Comparison of ENCODE assay signal across 14 mouse cellular contexts in genomic region chr4:63052662-63053033, GRCm38 (mm10).
DNase-seq lines count a peak whose midpoint lies in the region; ATAC-seq lines count a peak whose summit lies in the region.
"Had no signal": no experiment of that assay in that cellular context is flagged by ENCODE, and none has a peak within 500 bp of the region (broad histone marks: within the 10 kb centered on the region; RNA-seq: fewer than 3 reads in every experiment).

No protein-coding gene starts in this region.

- H3K4me2 ChIP-seq in heart, embryonic 12.5 days = no peak overlapping the region
- H3K4me2 ChIP-seq in liver, embryonic 12.5 days = no peak overlapping the region
- H3K4me2 ChIP-seq in limb, embryonic 12.5 days = no peak overlapping the region
- H3K4me2 ChIP-seq: hindbrain, embryonic 15.5 days had no signal

- peak; percentile 19; the same call in 1 of the 2 replicates for ATAC-seq in heart, embryonic 12.5 days (ENCODE audit: insufficient number of reproducible peaks, low FRiP score)
- ATAC-seq in liver, embryonic 12.5 days = 0 out of 2 replicates have a peak, but pooled peaks have one; percentile 9
- peak; percentile 20; the same call in 1 of the 2 replicates for ATAC-seq in limb, embryonic 12.5 days (ENCODE audit: insufficient number of reproducible peaks, insufficient read depth, low FRiP score, low TSS enrichment, low read depth)
- no peak for ATAC-seq in megakaryocyte progenitor cell, adult 5-6 weeks (replicated peaks; ENCODE audit: poor library complexity)
- ATAC-seq: forebrain, postnatal 0 days had no signal

- H3K4me3 ChIP-seq in heart, embryonic 12.5 days = no peak overlapping the region
- H3K4me3 ChIP-seq in liver, embryonic 12.5 days = no peak overlapping the region
- no peak overlapping the region for H3K4me3 ChIP-seq in limb, embryonic 12.5 days (replicated peaks)
- H3K4me3 ChIP-seq: hindbrain, embryonic 15.5 days; myocyte had no signal

- intact Hi-C loops in heart, postnatal 10 days (cut with DNase I) = no loop called here

- no peaks in the 10 kb centered on the region; the same call in 1 of the 2 replicates for H3K9me3 ChIP-seq in heart, embryonic 12.5 days (replicated peaks)
- no peaks in the 10 kb centered on the region; the same call in 1 of the 2 replicates for H3K9me3 ChIP-seq in liver, embryonic 12.5 days (replicated peaks)
- no peaks in the 10 kb centered on the region for H3K9me3 ChIP-seq in limb, embryonic 12.5 days
- H3K9me3 ChIP-seq: hindbrain, embryonic 15.5 days had no signal

- H3K27ac ChIP-seq in heart, embryonic 12.5 days (ENCODE audit: poor library complexity, severe bottlenecking) = no peak overlapping the region
- no peak overlapping the region for H3K27ac ChIP-seq in liver, embryonic 12.5 days
- H3K27ac ChIP-seq in limb, embryonic 12.5 days = peak overlapping the region; percentile 57; the same call in 1 of the 2 replicates
- H3K27ac ChIP-seq: hindbrain, embryonic 15.5 days had no signal

- no peaks in the 10 kb centered on the region for H3K36me3 ChIP-seq in heart, embryonic 12.5 days
- H3K36me3 ChIP-seq in liver, embryonic 12.5 days = no peaks in the 10 kb centered on the region
- 0 out of 2 replicates have a peak, but pooled peaks cover 4% of the 10 kb centered on the region for H3K36me3 ChIP-seq in limb, embryonic 12.5 days
- H3K36me3 ChIP-seq: hindbrain, embryonic 15.5 days had no signal

- DNase-seq in heart, postnatal 10 days = no peak
- DNase-seq in liver = no peak
- peak; percentile 14 for DNase-seq in ZHBTc4 (ENCODE audit: low read depth, low spot score)
- DNase-seq in layer of hippocampus, adult 18-20 months (ENCODE audit: low spot score in 2 of 2) = no peak
- DNase-seq: cerebellum, adult 8-10 months; forebrain, postnatal 0 days; gastrocnemius, postnatal 14 days had no signal

- H3K9ac ChIP-seq in heart, embryonic 12.5 days = no peak overlapping the region
- H3K9ac ChIP-seq in liver, embryonic 12.5 days = no peak overlapping the region
- H3K9ac ChIP-seq in limb, embryonic 12.5 days (replicated peaks) = no peak overlapping the region
- H3K9ac ChIP-seq: forebrain, postnatal 0 days; hindbrain, embryonic 15.5 days had no signal

- H3K27me3 ChIP-seq in heart, embryonic 12.5 days (replicated peaks) = no peaks in the 10 kb centered on the region
- no peaks in the 10 kb centered on the region for H3K27me3 ChIP-seq in liver, embryonic 12.5 days (replicated peaks)
- H3K27me3 ChIP-seq in limb, embryonic 12.5 days = no peaks in the 10 kb centered on the region
- H3K27me3 ChIP-seq: hindbrain, embryonic 15.5 days; Patski had no signal

- H3K4me1 ChIP-seq in heart, embryonic 12.5 days (replicated peaks) = peaks cover 61% of the 10 kb centered on the region
- peaks cover 20% of the 10 kb centered on the region for H3K4me1 ChIP-seq in liver, embryonic 12.5 days
- peaks cover 72% of the 10 kb centered on the region for H3K4me1 ChIP-seq in limb, embryonic 12.5 days (replicated peaks)

- WGBS in heart, embryonic 12.5 days = 44% methylated on average over 2 of the region's 2 CpGs
- 37% methylated on average over 2 of the region's 2 CpGs for WGBS in liver, embryonic 12.5 days (ENCODE audit: insufficient replicate concordance)
- WGBS in limb, embryonic 12.5 days = 43% methylated on average over 2 of the region's 2 CpGs
